Mouse (Mus musculus) kidney, postnatal 0 days (tissue): ENCODE results near the gene 4931406C07Rik. TPM values are rescaled to one million over a fixed set of nuclear protein-coding genes. Genes with fewer than 3 reads are reported as not detected.

ENCODE experiments used
- ATAC-seq: fragments of 200-750 bp; cut with Nextera tagmentation; replicated peaks from 2 replicates; pipeline ENCODE4 v1.8.0; 2017; ENCODE audit warnings: low read depth, moderate number of reproducible peaks, moderate TSS enrichment, moderate library complexity; ENCODE audit not compliant: low FRiP score
- DNase-seq: peaks from one replicate; pipeline ENCODE4 v3.0.0-alpha.2; 2016; ENCODE audit warnings: low spot score
- H3K27ac ChIP-seq: fragments of 300-500 bp; sonication (generic); 2 replicates; pipeline ENCODE4 v1.5.1; 2014; ENCODE audit warnings: mild to moderate bottlenecking
- H3K27me3 ChIP-seq: fragments of 300-500 bp; sonication (generic); 2 replicates; pipeline ENCODE4 v1.6.1; 2014; ENCODE audit warnings: low read length, mixed read lengths; ENCODE audit not compliant: insufficient read depth
- H3K36me3 ChIP-seq: fragments of 300-500 bp; sonication (generic); 2 replicates; pipeline ENCODE4 v1.6.1; 2014; ENCODE audit warnings: low read length, mixed read lengths; ENCODE audit not compliant: insufficient read depth
- H3K4me1 ChIP-seq: fragments of 300-500 bp; sonication (generic); replicated peaks from 2 replicates; pipeline ENCODE4 v1.6.1; 2014; ENCODE audit warnings: antibody characterized with exemption, low read length, mixed read lengths; ENCODE audit not compliant: insufficient read depth
- H3K4me2 ChIP-seq: fragments of 300-500 bp; sonication (generic); 2 replicates; pipeline ENCODE4 v1.6.1; 2014; ENCODE audit warnings: mild to moderate bottlenecking, low read length, moderate library complexity, mixed read lengths
- H3K4me3 ChIP-seq: fragments of 300-500 bp; sonication (generic); replicated peaks from 2 replicates; pipeline ENCODE4 v1.5.1; 2014; ENCODE audit warnings: low read depth, low read length
- H3K9ac ChIP-seq: fragments of 300-500 bp; sonication (generic); 2 replicates; pipeline ENCODE4 v1.6.1; 2014; ENCODE audit warnings: low read depth, low read length
- H3K9me3 ChIP-seq: fragments of 300-500 bp; sonication (generic); replicated peaks from 2 replicates; pipeline ENCODE4 v1.6.1; 2016; ENCODE audit warnings: low read length, inconsistent platforms, mixed read lengths
- CTCF ChIP-seq: IDR thresholded peaks from 2 replicates; pipeline ENCODE4 v1.5.1; 2016; ENCODE audit warnings: antibody characterized with exemption, low read depth, mild to moderate bottlenecking, moderate library complexity
- WGBS: fragments of 180-500 bp; shearing (Covaris S2); extraction: QIAGEN DNeasy Blood & Tissue Kit; methylation state at CpG from one replicate; pipeline ENCODE4 v1.1.7; 2014; 5-methylcytosine and 5-hydroxymethylcytosine counted together
- polyA plus RNA-seq: library from polyadenylated mRNA; unstranded; fragments of >200 nt; fragmentation: Nextera tagmentation; extraction: Ambion mirVana; gene quantifications from 2 replicates; pipeline ENCODE4 v1.2.1, GENCODE M21; 2015

Gene 4931406C07Rik
- polyA plus RNA-seq, 1 experiment from 2014 or later: 55.2 TPM

- ATAC-seq: no peak
- no peaks in the 10 kb centered on the region for H3K9me3 ChIP-seq
- H3K9ac ChIP-seq: no peak overlapping the region
- no peak overlapping the region for H3K4me3 ChIP-seq
- H3K36me3 ChIP-seq: peaks cover 49% of the 10 kb centered on the region
- no peak for TF ChIP-seq CTCF
- no peak overlapping the region for H3K4me2 ChIP-seq
- WGBS: 100% methylated on average over 1 of the region's 1 CpGs
- no peaks in the 10 kb centered on the region for H3K4me1 ChIP-seq
- no peak for DNase-seq
- no peaks in the 10 kb centered on the region for H3K27me3 ChIP-seq
- H3K27ac ChIP-seq: no peak overlapping the region
Measured at GRCm38 (mm10) chr9:15314619-15315018, 8.4 kb upstream of the 4931406C07Rik start.

GRCm38 (mm10) chr9:15313633-15314032 lies 7.4 kb upstream of the 4931406C07Rik start:
- no peak overlapping the region for H3K4me2 ChIP-seq
- ATAC-seq (no peak), DNase-seq (no peak)
- WGBS: 90% methylated on average over 5 of the region's 5 CpGs
- H3K36me3 ChIP-seq: peaks cover 58% of the 10 kb centered on the region
- 0 out of 2 replicates have a peak, but pooled peaks cover 6% of the 10 kb centered on the region for H3K4me1 ChIP-seq
- H3K27me3 ChIP-seq: no peaks in the 10 kb centered on the region
- no peaks in the 10 kb centered on the region for H3K9me3 ChIP-seq
- no peak for TF ChIP-seq CTCF
- H3K27ac ChIP-seq: no peak overlapping the region
- H3K4me3 ChIP-seq: no peak overlapping the region
- H3K9ac ChIP-seq: no peak overlapping the region

- ATAC-seq (no peak), DNase-seq (no peak)
- Histone ChIP-seq H3K4me1 (0 out of 2 replicates have a peak, but pooled peaks cover 12% of the 10 kb centered on the region), H3K4me2 (no peak overlapping the region), H3K9ac (no peak overlapping the region), H3K27me3 (no peaks in the 10 kb centered on the region), H3K27ac (no peak overlapping the region), H3K9me3 (no peaks in the 10 kb centered on the region), H3K4me3 (no peak overlapping the region), H3K36me3 (peaks cover 56% of the 10 kb centered on the region)
- TF ChIP-seq CTCF: no peak
- 96% methylated on average over 2 of the region's 2 CpGs for WGBS
Measured at GRCm38 (mm10) chr9:15312054-15312735, 5.9 kb upstream of the 4931406C07Rik start.

- no peak overlapping the region for H3K4me2 ChIP-seq
- no peak overlapping the region for H3K9ac ChIP-seq
- DNase-seq (no peak), ATAC-seq (no peak)
- no peak overlapping the region for H3K4me3 ChIP-seq
- no peaks in the 10 kb centered on the region for H3K9me3 ChIP-seq
- TF ChIP-seq CTCF: no peak
- peaks cover 51% of the 10 kb centered on the region for H3K36me3 ChIP-seq
- H3K27ac ChIP-seq: no peak overlapping the region
- 0 out of 2 replicates have a peak, but pooled peaks cover 14% of the 10 kb centered on the region for H3K4me1 ChIP-seq
- WGBS: 80% methylated on average over 1 of the region's 1 CpGs
- H3K27me3 ChIP-seq: no peaks in the 10 kb centered on the region
Measured at GRCm38 (mm10) chr9:15310179-15310578, 3.9 kb upstream of the 4931406C07Rik start.

- WGBS: 49% methylated on average over 4 of the region's 4 CpGs
- H3K9me3 ChIP-seq: no peaks in the 10 kb centered on the region
- ATAC-seq (no peak), DNase-seq (no peak)
- TF ChIP-seq CTCF: no peak
- 0 out of 2 replicates have a peak, but pooled peaks cover 14% of the 10 kb centered on the region for H3K4me1 ChIP-seq
- no peak overlapping the region; the same call in 1 of the 2 replicates for H3K9ac ChIP-seq
- H3K36me3 ChIP-seq: peaks cover 43% of the 10 kb centered on the region
- no peaks in the 10 kb centered on the region for H3K27me3 ChIP-seq
- H3K4me2 ChIP-seq: peak overlapping the region; percentile 27; the same call in 1 of the 2 replicates
- no peak overlapping the region for H3K27ac ChIP-seq
- no peak overlapping the region for H3K4me3 ChIP-seq
Measured at GRCm38 (mm10) chr9:15309425-15309824, 3.2 kb upstream of the 4931406C07Rik start.

GRCm38 (mm10) chr9:15308254-15308653 lies 2.0 kb upstream of the 4931406C07Rik start:
- no peak for ATAC-seq
- Histone ChIP-seq H3K9ac (no peak overlapping the region), H3K9me3 (no peaks in the 10 kb centered on the region), H3K4me1 (0 out of 2 replicates have a peak, but pooled peaks cover 14% of the 10 kb centered on the region), H3K27me3 (no peaks in the 10 kb centered on the region), H3K4me3 (peak overlapping the region; percentile 88), H3K4me2 (peak overlapping the region; percentile 57; the same call in 1 of the 2 replicates), H3K27ac (no peak overlapping the region), H3K36me3 (peaks cover 32% of the 10 kb centered on the region)
- no peak for TF ChIP-seq CTCF
- no peak for DNase-seq
- WGBS: 42% methylated on average over 2 of the region's 2 CpGs
